Mouse (Mus musculus): Measurements from ENCODE around the gene Il34.
A peak's percentile ranks its signal among the peaks of the same experiment; 100 is the strongest.

The Il34 gene

GRCm38 (mm10) chr8:110776335-110776734 is 29.4 kb downstream of the Il34 start:
- no peak for DNase-seq

GRCm38 (mm10) chr8:110775721-110776120 is 30.0 kb downstream of the Il34 start:
- no peak for DNase-seq

DNA sequence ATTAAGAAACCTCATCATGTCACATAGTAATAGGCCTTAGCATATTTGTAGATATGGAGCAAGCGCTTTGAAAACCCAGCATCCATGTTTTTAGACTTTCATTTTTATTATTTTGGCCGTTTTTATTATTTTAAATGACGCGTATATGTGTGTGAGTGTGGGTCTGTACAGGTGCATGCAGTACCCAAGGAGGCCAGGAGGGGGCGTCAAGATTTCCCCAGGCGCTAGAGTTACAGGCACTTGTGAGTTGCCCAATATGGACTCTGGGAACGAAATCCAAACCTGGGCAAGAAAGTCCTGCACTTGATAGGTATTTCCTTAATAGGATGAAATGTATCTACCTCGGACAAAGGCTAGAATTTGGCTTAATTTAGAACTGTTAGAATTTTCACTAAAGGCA is 30.4 kb downstream of the Il34 start:
- DNase-seq, result no peak

GRCm38 (mm10) chr8:110774725-110775124 is 31.0 kb downstream of the Il34 start:
- DNase-seq, result no peak

DNA sequence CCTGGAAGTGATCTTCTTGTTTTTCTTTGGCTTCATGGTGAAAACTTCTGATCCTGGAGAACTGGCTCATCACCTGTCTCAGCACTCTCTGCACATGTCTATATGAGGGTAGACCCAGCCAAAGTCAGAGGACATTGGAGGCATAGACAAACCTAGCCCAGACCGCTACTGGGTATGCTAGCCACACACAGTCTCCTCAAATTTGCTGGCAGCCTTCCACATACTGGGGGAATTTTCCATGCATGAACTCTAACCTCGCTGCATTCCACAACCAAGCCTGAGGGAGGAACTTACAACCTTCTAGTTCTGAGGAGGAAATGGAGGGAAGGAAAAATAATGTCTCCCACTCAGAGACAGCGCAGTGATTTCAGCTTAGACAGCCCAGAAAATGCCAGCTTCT is 31.7 kb downstream of the Il34 start:
- DNase-seq, result peak; percentile 88 to 91

GRCm38 (mm10) chr8:110772452-110772851 is 33.3 kb downstream of the Il34 start:
- DNase-seq, result no peak

GRCm38 (mm10) chr8:110767261-110767660 is 38.5 kb downstream of the Il34 start:
- no peak for DNase-seq

- no peak for DNase-seq
Observed at GRCm38 (mm10) chr8:110764671-110765070, 41.1 kb downstream of the Il34 start.

- peak in 1 of 2 experiments; percentile 33 for DNase-seq
Observed at GRCm38 (mm10) chr8:110761988-110762387, 43.7 kb downstream of the Il34 start.

GRCm38 (mm10) chr8:110761185-110761584 is 44.5 kb downstream of the Il34 start:
- DNase-seq, result peak; percentile 85 to 87

GRCm38 (mm10) chr8:110760280-110760940 is 45.3 kb downstream of the Il34 start:
- DNase-seq, result peak in 1 of 2 experiments; percentile 24

DNA sequence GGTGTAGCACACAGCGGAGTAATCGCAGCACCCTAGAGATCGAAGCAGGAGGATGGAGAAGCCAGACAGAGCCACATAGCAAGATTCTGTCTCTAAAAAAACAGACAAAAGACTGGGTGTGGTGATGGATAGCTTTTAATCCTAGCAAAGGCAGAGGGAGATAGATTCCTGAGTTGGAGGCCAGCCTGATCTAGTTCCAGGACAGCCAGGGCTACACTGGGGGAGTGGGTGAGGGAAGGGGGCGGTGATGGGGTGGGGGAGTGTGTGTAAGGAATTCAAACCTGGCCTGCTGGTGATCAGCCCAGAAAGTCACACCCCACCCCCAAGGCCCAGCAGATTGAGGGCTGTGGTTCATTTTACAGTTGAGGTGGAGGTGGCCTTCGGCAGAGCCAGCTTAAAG is 49.5 kb downstream of the Il34 start:
- no peak for DNase-seq

- no peak for DNase-seq
Observed at GRCm38 (mm10) chr8:110755511-110756170, 50.1 kb downstream of the Il34 start.

DNA sequence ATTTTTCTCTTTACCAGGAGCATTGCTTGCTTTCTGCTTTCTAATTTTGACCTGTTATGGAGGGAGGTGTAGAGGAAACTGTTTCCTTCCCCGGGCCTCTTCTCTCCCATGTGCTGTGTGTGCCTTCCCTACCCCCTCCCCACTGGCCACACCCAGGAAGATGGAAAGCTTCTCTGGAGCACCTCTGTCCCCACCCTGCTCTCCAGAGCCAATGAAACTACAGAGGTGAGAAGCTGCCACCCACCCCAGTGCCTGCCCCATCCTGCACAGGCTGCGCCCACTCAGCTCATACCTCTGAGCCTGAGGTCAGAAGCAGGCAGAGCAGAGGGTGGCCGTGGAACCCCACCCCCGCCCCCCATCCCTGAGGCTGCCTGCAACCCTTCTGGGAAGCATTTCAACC is 51.0 kb downstream of the Il34 start:
- DNase-seq, result no peak

- no peak for DNase-seq
Observed at GRCm38 (mm10) chr8:110751490-110751889, 54.2 kb downstream of the Il34 start.

DNA sequence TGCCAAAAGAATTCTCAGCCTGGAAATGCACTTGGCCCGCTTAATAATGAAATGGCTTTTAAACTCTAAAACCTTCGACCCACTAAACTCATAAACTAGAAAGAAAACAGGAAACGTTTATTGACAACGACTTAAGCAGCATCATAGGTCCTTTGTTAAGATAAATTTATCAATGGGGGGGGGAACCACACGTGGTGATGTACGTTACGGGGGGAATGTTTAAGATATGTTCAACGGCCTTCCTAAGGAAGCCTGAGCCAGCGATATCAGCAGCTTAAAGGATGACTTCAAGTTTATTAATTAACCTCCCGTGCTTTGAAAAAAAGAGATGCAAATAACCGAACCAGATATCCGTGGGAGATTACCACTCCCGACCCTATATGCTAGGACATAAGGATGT is 55.5 kb downstream of the Il34 start:
- DNase-seq, result no peak

DNA sequence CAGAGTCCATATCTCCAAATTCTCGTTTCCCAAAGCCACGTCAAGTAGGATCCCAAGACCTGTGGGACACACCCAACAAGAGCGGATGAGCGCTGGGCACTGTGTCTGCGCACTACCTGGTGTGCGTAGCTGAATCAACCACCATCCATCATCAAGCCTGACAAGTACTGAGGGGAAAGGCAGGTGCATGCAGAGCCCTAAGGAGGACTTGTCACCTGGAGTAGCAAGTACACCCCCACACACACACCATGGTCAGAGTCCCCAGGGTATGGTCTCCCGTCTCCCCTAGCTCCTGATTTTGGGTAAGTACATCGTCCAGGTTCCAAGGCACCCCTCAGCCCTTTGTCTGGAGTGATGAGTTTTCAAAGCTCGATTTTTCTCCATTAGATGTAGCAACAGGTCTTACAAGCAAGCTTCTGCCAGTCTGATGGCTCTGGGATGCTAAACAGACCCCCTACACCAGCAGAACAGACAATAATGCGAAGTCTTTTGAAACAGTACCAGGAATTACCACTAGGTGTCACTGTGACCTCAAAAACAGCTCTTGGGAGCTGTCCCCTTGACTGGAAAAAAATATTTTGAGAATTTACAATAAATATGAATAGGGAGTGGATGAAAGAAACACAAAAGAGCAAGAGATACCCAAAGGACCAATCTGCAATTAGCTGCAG is 56.1 kb downstream of the Il34 start:
- DNase-seq, result peak in 1 of 2 experiments; percentile 50

- DNase-seq, result no peak
Observed at GRCm38 (mm10) chr8:110746661-110747060, 59.1 kb downstream of the Il34 start.

DNA sequence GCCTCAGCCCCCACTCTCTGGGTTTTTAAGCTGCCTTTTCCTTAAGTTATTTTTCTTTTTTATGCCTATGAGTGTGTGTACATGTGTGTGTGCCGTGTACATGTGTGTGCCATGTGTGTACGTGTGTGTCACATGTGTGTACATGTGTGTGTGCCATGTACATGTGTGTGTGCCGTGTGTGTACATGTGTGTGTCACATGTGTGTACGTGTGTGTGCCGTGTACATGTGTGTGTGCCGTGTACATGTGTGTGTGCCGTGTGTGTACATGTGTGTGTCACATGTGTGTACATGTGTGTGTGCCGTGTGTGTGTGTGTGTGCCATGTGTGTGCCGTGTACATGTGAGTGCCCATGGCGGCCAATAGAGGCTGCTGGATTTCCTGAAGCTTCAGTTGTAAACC is 60.6 kb downstream of the Il34 start:
- DNase-seq, result no peak

DNA sequence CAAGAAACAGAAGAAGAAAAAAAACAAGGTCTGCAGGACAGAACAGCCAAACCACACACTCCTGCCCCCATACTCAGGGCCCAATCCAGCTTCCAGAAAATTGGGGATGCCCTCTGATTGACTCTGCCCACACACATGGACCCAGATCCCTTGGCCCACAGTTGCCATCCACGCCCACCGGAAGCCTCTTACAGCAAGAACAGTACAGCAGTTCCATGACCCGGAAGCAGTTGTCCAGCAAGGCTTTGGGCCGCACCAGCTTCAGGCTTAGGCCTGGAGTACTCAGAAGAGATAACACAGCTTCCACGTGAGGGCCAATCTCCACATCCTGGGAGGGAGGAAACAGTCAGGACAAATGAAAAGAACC is 63.3 kb downstream of the Il34 start:
- DNase-seq, result no peak

- no peak for DNase-seq
Observed at GRCm38 (mm10) chr8:110741816-110742451, 63.8 kb downstream of the Il34 start.

GRCm38 (mm10) chr8:110740629-110741175 is 65.0 kb downstream of the Il34 start:
- no peak for DNase-seq

DNA sequence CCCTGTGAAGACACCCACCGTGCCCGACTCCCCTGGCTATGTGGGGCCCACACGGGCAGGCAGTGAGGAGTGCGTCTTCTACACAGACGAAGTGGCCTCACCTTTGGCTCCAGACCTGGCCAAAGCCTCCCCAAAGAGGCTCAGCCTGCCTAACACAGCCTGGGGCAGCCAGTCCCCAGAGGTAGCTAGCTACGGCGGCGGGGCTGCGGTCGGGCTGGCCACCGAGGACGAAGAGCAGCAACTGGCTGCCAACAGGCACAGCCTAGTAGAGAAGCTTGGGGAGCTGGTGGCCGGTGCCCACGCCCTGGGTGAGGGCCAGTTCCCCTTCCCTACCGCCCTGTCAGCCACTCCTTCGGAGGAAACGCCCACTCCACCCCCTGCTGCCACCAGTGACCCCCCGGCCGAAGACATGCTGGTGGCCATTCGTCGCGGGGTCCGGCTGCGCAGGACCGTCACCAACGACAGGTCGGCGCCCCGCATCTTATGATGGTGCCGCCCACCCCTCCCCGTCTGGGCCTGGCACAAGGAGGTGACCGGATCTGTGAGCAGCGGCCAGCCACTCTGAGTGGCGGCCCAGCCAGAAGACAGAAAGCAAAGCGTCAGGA is 67.0 kb downstream of the Il34 start:
- no peak for DNase-seq

Measured in kidney, postnatal 25 days (tissue).